Mouse (Mus musculus): ENCODE measurements around the gene Spata31d1d. TPM values are rescaled to one million over a fixed set of nuclear protein-coding genes. Genes with fewer than 3 reads are reported as not detected.
"Not testable (repeated sequence)": the region's sequence is repeated elsewhere in the genome, so short reads cannot be mapped to it uniquely, and the experiment has no call there.

The Spata31d1d gene
- polyA plus RNA-seq, 1 experiment from 2014 or later, result not detected

DNA sequence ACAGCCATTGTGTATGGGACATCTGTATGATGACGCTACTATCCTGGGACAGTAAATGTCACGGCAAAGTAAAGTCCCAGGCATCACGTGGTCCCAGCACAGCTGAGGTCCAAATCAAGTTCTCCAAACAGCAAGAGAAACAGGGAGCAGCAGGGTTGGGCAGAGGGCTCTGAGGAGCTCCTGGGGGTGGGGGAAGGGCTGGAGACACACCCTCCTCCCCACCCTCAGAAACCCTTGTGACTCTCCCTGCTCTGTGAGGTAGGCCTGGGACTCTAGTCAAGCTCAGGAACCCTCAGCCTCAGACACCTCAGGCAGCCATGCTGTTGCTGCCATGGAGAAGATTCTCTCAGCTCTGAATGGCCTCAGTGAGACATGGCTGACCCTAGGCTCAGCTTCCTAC lies 19.6 kb downstream of the Spata31d1d start, which contains the start of gene Spata31d1b:
Gene Spata31d1b (plus strand): TSS at position 301 of the 400 bp plus-strand sequence.
- not testable (repeated sequence) for H3K9ac ChIP-seq (ENCODE audit: low read length); H3K9me3 ChIP-seq (ENCODE audit: control insufficient read depth, low read length); ATAC-seq (ENCODE audit: insufficient number of reproducible peaks, insufficient read depth, low FRiP score, low read depth); H3K4me1 ChIP-seq (ENCODE audit: control insufficient read depth in 2 of 2, insufficient read depth in 2 of 2, low read length in 2 of 2); H3K27ac ChIP-seq (replicated peaks in 1 of 2; ENCODE audit: control insufficient read depth in 1 of 2, insufficient read depth in 1 of 2, low read depth in 2 of 2, low read length in 2 of 2); H3K4me3 ChIP-seq (ENCODE audit: control insufficient read depth in 1 of 2, insufficient read depth in 1 of 2, low read depth in 1 of 2, low read length in 2 of 2); H3K4me2 ChIP-seq (ENCODE audit: low read length); H3K36me3 ChIP-seq (ENCODE audit: control insufficient read depth, insufficient read depth, low read length); H3K27me3 ChIP-seq (ENCODE audit: control insufficient read depth, insufficient read depth, low read length)
- 64% methylated on average over 3 of the region's 3 CpGs for WGBS

DNA sequence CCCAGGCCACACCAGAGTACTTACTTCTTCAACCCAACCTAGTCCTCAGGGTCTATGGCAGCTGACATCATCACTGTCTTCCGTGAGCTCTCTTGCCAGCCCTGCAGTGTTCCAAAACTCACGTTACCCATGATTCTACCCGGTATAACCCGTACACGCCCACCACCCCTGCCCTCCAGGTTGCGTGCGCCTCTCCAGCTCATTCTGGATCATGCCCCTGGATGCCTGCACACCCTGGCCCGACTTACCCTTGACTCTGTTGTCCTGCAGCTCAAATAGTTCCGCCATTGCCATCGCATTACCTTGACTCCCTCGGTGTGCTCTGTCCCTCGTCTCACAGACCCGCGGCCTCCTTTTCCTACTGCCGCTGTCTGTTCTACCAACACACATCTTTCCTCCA lies 21.3 kb downstream of the Spata31d1d start, which contains the start of gene Spata31d1a:
Gene Spata31d1a (minus strand): TSS at position 101 of the 400 bp plus-strand sequence.
- no peaks in the 10 kb centered on the region for H3K36me3 ChIP-seq (ENCODE audit: control insufficient read depth, insufficient read depth, low read length)
- 87% methylated on average over 15 of the region's 15 CpGs for WGBS

DNA sequence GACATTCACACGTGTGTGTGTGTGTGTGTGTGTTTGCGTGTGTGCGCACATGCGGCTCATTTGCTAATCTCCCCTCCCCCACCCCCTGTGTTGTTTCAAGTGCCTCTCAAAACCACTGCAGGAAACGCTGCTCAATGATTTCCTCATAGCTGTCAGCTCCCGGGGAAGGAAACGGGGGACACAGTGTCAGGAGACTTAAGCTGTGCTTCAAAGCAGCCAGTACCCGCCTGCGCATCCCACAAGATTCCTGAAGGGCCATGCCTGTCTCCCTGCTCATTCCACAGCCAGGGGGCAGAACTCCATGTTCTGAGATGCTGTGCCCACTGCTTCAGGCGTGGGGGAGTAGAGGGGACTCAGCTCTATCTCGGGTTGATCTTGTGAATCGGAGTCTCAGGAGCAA lies 27.0 kb downstream of the Spata31d1d start:
- Histone ChIP-seq H3K27ac (replicated peaks in 1 of 2; ENCODE audit: control insufficient read depth in 1 of 2, insufficient read depth in 1 of 2, low read depth in 2 of 2, low read length in 2 of 2) (no peak overlapping the region), H3K36me3 (ENCODE audit: control insufficient read depth, insufficient read depth, low read length) (no peaks in the 10 kb centered on the region), H3K9me3 (ENCODE audit: control insufficient read depth, low read length) (no peaks in the 10 kb centered on the region), H3K27me3 (ENCODE audit: control insufficient read depth, insufficient read depth, low read length) (no peaks in the 10 kb centered on the region), H3K4me2 (ENCODE audit: low read length) (no peak overlapping the region), H3K4me3 (ENCODE audit: control insufficient read depth in 1 of 2, insufficient read depth in 1 of 2, low read depth in 1 of 2, low read length in 2 of 2) (no peak overlapping the region), H3K9ac (ENCODE audit: low read length) (no peak overlapping the region), H3K4me1 (ENCODE audit: control insufficient read depth in 2 of 2, insufficient read depth in 2 of 2, low read length in 2 of 2) (peaks cover 9% of the 10 kb centered on the region in 2 experiments)
- ATAC-seq (ENCODE audit: insufficient number of reproducible peaks, insufficient read depth, low FRiP score, low read depth), result no peak
- WGBS, result 29% methylated on average over 12 of the region's 12 CpGs

More for the DNA sequence above, 21.3 kb downstream of the Spata31d1d start, which contains the start of gene Spata31d1a:
- H3K9ac ChIP-seq (ENCODE audit: low read length), result no peak within 1 kb of the TSS
- no peaks in the 10 kb centered on the region; a peak in 1 of 4 replicates for H3K4me1 ChIP-seq (ENCODE audit: control insufficient read depth in 2 of 2, insufficient read depth in 2 of 2, low read length in 2 of 2)
- no peaks in the 10 kb centered on the region for H3K27me3 ChIP-seq (ENCODE audit: control insufficient read depth, insufficient read depth, low read length)
- H3K4me2 ChIP-seq (ENCODE audit: low read length), result no peak within 1 kb of the TSS
- H3K27ac ChIP-seq (replicated peaks in 1 of 2; ENCODE audit: control insufficient read depth in 1 of 2, insufficient read depth in 1 of 2, low read depth in 2 of 2, low read length in 2 of 2), result no peak within 1 kb of the TSS
- H3K4me3 ChIP-seq (ENCODE audit: control insufficient read depth in 1 of 2, insufficient read depth in 1 of 2, low read depth in 1 of 2, low read length in 2 of 2), result no peak within 1 kb of the TSS
- no peaks in the 10 kb centered on the region for H3K9me3 ChIP-seq (ENCODE audit: control insufficient read depth, low read length)
- ATAC-seq (ENCODE audit: insufficient number of reproducible peaks, insufficient read depth, low FRiP score, low read depth), result no peak

DNA sequence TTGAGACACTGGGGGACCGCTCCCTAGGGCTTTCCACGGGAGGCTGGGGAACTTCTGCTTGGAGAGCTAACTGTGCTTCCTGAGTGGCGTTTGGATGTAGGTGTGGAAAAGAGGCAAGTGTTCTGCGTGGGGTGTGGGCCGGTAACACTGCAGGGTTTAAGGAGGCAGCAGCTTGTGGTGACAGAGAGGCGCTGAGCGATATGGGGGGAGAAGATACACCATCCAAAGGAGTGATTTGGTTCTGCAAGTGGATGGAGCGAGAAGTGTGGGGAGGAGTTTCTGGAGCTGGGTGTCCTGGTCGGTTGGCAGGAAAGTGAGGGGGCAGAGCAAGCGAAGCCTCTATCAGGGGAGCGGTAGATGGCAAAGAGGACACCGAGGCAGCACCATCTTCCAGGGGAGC lies 28.0 kb downstream of the Spata31d1d start:
- H3K9ac ChIP-seq (ENCODE audit: low read length), result no peak overlapping the region
- H3K9me3 ChIP-seq (ENCODE audit: control insufficient read depth, low read length), result no peaks in the 10 kb centered on the region
- H3K4me1 ChIP-seq (ENCODE audit: control insufficient read depth in 2 of 2, insufficient read depth in 2 of 2, low read length in 2 of 2), result peaks cover 9% of the 10 kb centered on the region in 2 experiments
- ATAC-seq (ENCODE audit: insufficient number of reproducible peaks, insufficient read depth, low FRiP score, low read depth), result no peak
- no peak overlapping the region for H3K4me3 ChIP-seq (ENCODE audit: control insufficient read depth in 1 of 2, insufficient read depth in 1 of 2, low read depth in 1 of 2, low read length in 2 of 2)
- H3K27me3 ChIP-seq (ENCODE audit: control insufficient read depth, insufficient read depth, low read length), result no peaks in the 10 kb centered on the region
- no peak overlapping the region for H3K27ac ChIP-seq (replicated peaks in 1 of 2; ENCODE audit: control insufficient read depth in 1 of 2, insufficient read depth in 1 of 2, low read depth in 2 of 2, low read length in 2 of 2)
- no peaks in the 10 kb centered on the region for H3K36me3 ChIP-seq (ENCODE audit: control insufficient read depth, insufficient read depth, low read length)
- no peak overlapping the region for H3K4me2 ChIP-seq (ENCODE audit: low read length)
- 77% methylated on average over 12 of the region's 12 CpGs for WGBS

DNA sequence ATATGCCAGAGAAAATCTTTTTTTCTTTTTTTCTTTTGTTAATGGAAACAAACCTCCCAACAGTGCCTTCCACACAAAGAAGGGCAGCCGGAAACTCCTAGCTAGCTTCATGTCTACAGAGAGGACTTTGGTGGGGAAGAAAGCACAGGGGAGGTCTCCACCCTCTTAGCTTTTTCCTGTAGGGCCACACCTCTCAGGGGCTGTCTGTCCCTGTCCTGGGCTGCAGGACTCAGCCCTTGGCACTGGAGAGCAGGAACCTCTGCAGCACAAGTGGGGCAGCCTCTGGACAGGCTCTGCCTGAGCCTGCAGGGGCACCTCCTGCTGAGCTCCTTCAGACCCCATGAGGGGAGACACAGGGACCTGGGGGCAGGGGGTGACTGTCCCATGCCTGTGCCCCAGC lies 31.4 kb downstream of the Spata31d1d start:
- not testable (repeated sequence) for H3K27me3 ChIP-seq (ENCODE audit: control insufficient read depth, insufficient read depth, low read length); H3K27ac ChIP-seq (replicated peaks in 1 of 2; ENCODE audit: control insufficient read depth in 1 of 2, insufficient read depth in 1 of 2, low read depth in 2 of 2, low read length in 2 of 2); H3K4me2 ChIP-seq (ENCODE audit: low read length); H3K4me1 ChIP-seq (ENCODE audit: control insufficient read depth in 2 of 2, insufficient read depth in 2 of 2, low read length in 2 of 2); H3K4me3 ChIP-seq (ENCODE audit: control insufficient read depth in 1 of 2, insufficient read depth in 1 of 2, low read depth in 1 of 2, low read length in 2 of 2); H3K36me3 ChIP-seq (ENCODE audit: control insufficient read depth, insufficient read depth, low read length); H3K9ac ChIP-seq (ENCODE audit: low read length); ATAC-seq (ENCODE audit: insufficient number of reproducible peaks, insufficient read depth, low FRiP score, low read depth); H3K9me3 ChIP-seq (ENCODE audit: control insufficient read depth, low read length)
- WGBS, result 67% methylated on average over 1 of the region's 1 CpGs

DNA sequence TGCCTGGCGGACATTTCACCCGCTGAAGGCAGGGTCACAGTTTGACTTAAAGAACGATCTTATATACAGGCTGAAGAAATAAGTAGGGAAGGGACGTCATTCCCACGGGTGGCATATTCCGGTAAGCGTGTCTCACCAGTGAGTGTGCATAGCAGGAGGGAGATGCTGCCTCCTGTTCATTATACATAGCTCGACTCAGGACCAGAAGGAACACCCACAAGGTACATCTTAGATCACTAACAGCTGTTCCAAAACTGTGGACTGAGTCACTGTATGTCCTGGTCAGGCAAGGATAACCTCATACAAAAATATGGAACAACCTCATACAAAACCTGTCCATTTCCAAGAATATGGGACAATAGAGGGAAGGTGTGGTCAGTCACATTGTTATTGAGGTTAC lies 32.4 kb downstream of the Spata31d1d start:
- ATAC-seq (ENCODE audit: insufficient number of reproducible peaks, insufficient read depth, low FRiP score, low read depth), result no peak
- Histone ChIP-seq H3K9ac (ENCODE audit: low read length) (no peak overlapping the region), H3K27me3 (ENCODE audit: control insufficient read depth, insufficient read depth, low read length) (no peaks in the 10 kb centered on the region), H3K4me2 (ENCODE audit: low read length) (no peak overlapping the region), H3K36me3 (ENCODE audit: control insufficient read depth, insufficient read depth, low read length) (no peaks in the 10 kb centered on the region), H3K9me3 (ENCODE audit: control insufficient read depth, low read length) (no peaks in the 10 kb centered on the region), H3K27ac (replicated peaks in 1 of 2; ENCODE audit: control insufficient read depth in 1 of 2, insufficient read depth in 1 of 2, low read depth in 2 of 2, low read length in 2 of 2) (no peak overlapping the region), H3K4me3 (ENCODE audit: control insufficient read depth in 1 of 2, insufficient read depth in 1 of 2, low read depth in 1 of 2, low read length in 2 of 2) (no peak overlapping the region), H3K4me1 (ENCODE audit: control insufficient read depth in 2 of 2, insufficient read depth in 2 of 2, low read length in 2 of 2) (peaks cover 2% of the 10 kb centered on the region in 2 experiments; a peak in 2 of 4 replicates)
- WGBS, result 90% methylated on average over 8 of the region's 8 CpGs

DNA sequence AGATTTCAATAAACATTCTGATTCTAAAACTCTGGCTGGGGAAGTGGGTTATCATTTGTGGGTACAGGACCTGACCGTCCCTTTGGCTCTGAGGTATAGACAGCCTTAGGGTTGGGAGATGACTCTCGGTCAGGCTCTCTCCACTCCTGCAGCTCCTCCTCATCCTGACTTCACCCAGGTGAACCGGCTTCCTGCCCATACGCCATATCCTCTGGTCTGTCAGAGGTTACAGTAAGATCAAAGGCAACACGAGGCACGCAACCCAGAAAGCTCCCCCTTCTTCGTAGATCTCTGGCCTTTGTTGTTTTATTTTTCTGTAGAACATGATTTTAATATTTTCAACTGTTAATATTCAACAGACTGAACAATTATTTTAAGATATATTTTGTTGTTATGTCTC lies 35.8 kb downstream of the Spata31d1d start:
- H3K4me2 ChIP-seq (ENCODE audit: low read length), result no peak overlapping the region
- ATAC-seq (ENCODE audit: insufficient number of reproducible peaks, insufficient read depth, low FRiP score, low read depth), result no peak
- no peaks in the 10 kb centered on the region for H3K4me1 ChIP-seq (ENCODE audit: control insufficient read depth in 2 of 2, insufficient read depth in 2 of 2, low read length in 2 of 2)
- no peaks in the 10 kb centered on the region for H3K9me3 ChIP-seq (ENCODE audit: control insufficient read depth, low read length)
- H3K27me3 ChIP-seq (ENCODE audit: control insufficient read depth, insufficient read depth, low read length), result no peaks in the 10 kb centered on the region
- H3K9ac ChIP-seq (ENCODE audit: low read length), result no peak overlapping the region
- H3K4me3 ChIP-seq (ENCODE audit: control insufficient read depth in 1 of 2, insufficient read depth in 1 of 2, low read depth in 1 of 2, low read length in 2 of 2), result no peak overlapping the region
- H3K36me3 ChIP-seq (ENCODE audit: control insufficient read depth, insufficient read depth, low read length), result no peaks in the 10 kb centered on the region
- WGBS, result 85% methylated on average over 7 of the region's 7 CpGs
- no peak overlapping the region for H3K27ac ChIP-seq (replicated peaks in 1 of 2; ENCODE audit: control insufficient read depth in 1 of 2, insufficient read depth in 1 of 2, low read depth in 2 of 2, low read length in 2 of 2)

DNA sequence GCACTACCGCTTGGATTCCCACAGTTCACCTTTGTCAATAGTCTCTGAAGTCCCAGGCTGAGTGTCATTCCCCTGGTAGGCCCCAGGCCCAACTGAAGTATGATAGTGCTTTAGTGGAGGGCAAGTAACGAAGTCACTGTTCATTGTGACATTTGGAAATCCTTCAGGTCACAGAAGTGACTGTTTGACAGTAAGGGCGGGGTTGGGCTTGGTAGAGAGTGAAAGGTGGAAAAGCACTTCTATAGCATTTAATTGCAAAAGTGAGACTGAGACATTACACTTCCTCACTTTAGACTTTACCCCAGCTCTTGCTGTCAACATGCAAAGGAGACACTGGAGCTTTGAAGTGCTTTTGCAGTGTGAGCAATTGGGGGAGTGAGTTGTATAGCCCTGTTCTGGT lies 37.5 kb downstream of the Spata31d1d start, which contains the start of gene 4921517D22Rik:
Gene 4921517D22Rik (minus strand): TSS at position 101 of the 400 bp plus-strand sequence.
- Histone ChIP-seq H3K4me2 (ENCODE audit: low read length) (no peak within 1 kb of the TSS), H3K4me1 (ENCODE audit: control insufficient read depth in 2 of 2, insufficient read depth in 2 of 2, low read length in 2 of 2) (peaks cover 2 to 6% of the 10 kb centered on the region in 2 experiments; a peak in 2 of 4 replicates), H3K27ac (replicated peaks in 1 of 2; ENCODE audit: control insufficient read depth in 1 of 2, insufficient read depth in 1 of 2, low read depth in 2 of 2, low read length in 2 of 2) (no peak within 1 kb of the TSS), H3K9ac (ENCODE audit: low read length) (no peak within 1 kb of the TSS), H3K36me3 (ENCODE audit: control insufficient read depth, insufficient read depth, low read length) (no peaks in the 10 kb centered on the region), H3K4me3 (ENCODE audit: control insufficient read depth in 1 of 2, insufficient read depth in 1 of 2, low read depth in 1 of 2, low read length in 2 of 2) (no peak within 1 kb of the TSS), H3K9me3 (ENCODE audit: control insufficient read depth, low read length) (no peaks in the 10 kb centered on the region), H3K27me3 (ENCODE audit: control insufficient read depth, insufficient read depth, low read length) (no peaks in the 10 kb centered on the region)
- no peak for ATAC-seq (ENCODE audit: insufficient number of reproducible peaks, insufficient read depth, low FRiP score, low read depth)
- 75% methylated on average over 3 of the region's 3 CpGs for WGBS
